Mouse (Mus musculus): ENCODE data around the gene Utp6. TPM values are rescaled to one million over a fixed set of nuclear protein-coding genes. Genes with fewer than 3 reads are reported as not detected.

The Utp6 gene
- polyA plus RNA-seq, 1 experiment: 2.7 TPM

DNA sequence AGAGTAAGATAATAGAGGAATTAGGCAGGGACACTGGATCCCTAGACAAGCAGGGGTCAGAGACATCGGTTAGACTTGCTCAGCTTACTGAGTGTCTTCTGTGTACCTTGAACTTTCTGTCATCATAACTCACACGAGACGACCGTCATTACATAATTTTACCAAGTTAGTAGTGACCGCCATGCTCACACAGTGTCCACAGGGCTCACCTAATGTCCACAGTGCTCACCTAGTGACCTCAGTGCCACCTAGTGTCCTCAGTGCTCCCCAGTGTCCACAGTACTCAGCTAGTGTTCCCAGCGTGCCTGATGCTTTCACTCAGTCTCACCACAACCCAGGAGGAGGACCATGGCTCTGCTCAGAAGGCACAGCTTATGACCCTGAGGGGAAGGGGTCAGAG, 77.4 kb downstream of the Utp6 start:
- Histone ChIP-seq H3K27ac (ENCODE audit: insufficient read depth, low read length) (no peak overlapping the region), H3K27me3 (ENCODE audit: control insufficient read depth, insufficient read depth, low read length) (no peaks in the 10 kb centered on the region), H3K4me3 (ENCODE audit: extremely low read depth, insufficient read depth, insufficient read length) (no peak overlapping the region), H3K4me1 (ENCODE audit: control insufficient read depth, insufficient read depth, insufficient read length) (no peaks in the 10 kb centered on the region), H3K36me3 (ENCODE audit: control insufficient read depth, insufficient read depth, low read length) (no peaks in the 10 kb centered on the region)
- DNase-seq (ENCODE audit: low read depth in 1 of 2, low spot score in 2 of 2): no peak
- no peak for TF ChIP-seq CTCF (IDR thresholded peaks at IDR 0.05; ENCODE audit: extremely low read depth, insufficient read depth, insufficient read length, insufficient replicate concordance)
- TF ChIP-seq POLR2A (IDR thresholded peaks at IDR 0.05; ENCODE audit: low read depth, low read length): no peak
- WGBS: 92% methylated on average over 6 of the region's 6 CpGs

Other genes starting within 250 kb of the Utp6 start
- gene Suz12, start 30.7 kb upstream of the Utp6 start, polyA plus RNA-seq (2012; rRNA removed): 3.6 and 4.7 TPM in 2 replicates
- 49.7 and 52.2 TPM in 2 replicates for gene Crlf3, start 118.6 kb upstream of the Utp6 start, polyA plus RNA-seq (2012; rRNA removed)
- gene Atad5, start 127.0 kb upstream of the Utp6 start, polyA plus RNA-seq (2012; rRNA removed): 0.60 and 0.62 TPM in 2 replicates
- gene Tefm, start 179.8 kb upstream of the Utp6 start, polyA plus RNA-seq (2012; rRNA removed): 1.9 and 2.2 TPM in 2 replicates
- gene Adap2, start 191.7 kb upstream of the Utp6 start, polyA plus RNA-seq (2012; rRNA removed): 12.6 and 16.4 TPM in 2 replicates
- gene Rnf135, start 221.5 kb upstream of the Utp6 start, polyA plus RNA-seq (2012; rRNA removed): 7.3 and 10.0 TPM in 2 replicates
- gene Rhot1, start 246.6 kb upstream of the Utp6 start, polyA plus RNA-seq (2012; rRNA removed): 4.0 and 5.4 TPM in 2 replicates

Measured in spleen, adult 2 months (tissue).